Mouse (Mus musculus) CH12.LX (cell line): ENCODE measurements around the gene Myom3. TPM values are rescaled to one million over a fixed set of nuclear protein-coding genes. Genes with fewer than 3 reads are reported as not detected.

Experiments used
- DNase-seq: peaks from one replicate; pipeline ENCODE4 v3.0.0-alpha.2; 2013; ENCODE audit errors: extremely low read depth
- H3K27ac ChIP-seq: 2 replicates; pipeline ENCODE4 v1.5.1; 2012; ENCODE audit warnings: low read depth, mild to moderate bottlenecking, control low read depth, moderate library complexity; ENCODE audit not compliant: insufficient read depth
- H3K27me3 ChIP-seq: replicated peaks from 2 replicates; pipeline ENCODE3; 2012; ENCODE audit warnings: inconsistent platforms
- H3K36me3 ChIP-seq, 2 experiments: replicated peaks in 1 of 2; 2 replicates each; pipeline versions ENCODE3 to v1.6.1; 2012; ENCODE audit warnings: inconsistent platforms in 1 of 2, low read length in 1 of 2, mild to moderate bottlenecking in 1 of 2, mixed read lengths in 1 of 2, moderate library complexity in 1 of 2; ENCODE audit not compliant: control insufficient read depth in 1 of 2, insufficient read depth in 1 of 2
- H3K4me1 ChIP-seq, 2 experiments: 2 replicates each; pipeline ENCODE4 v1.6.1; 2012; ENCODE audit warnings: inconsistent platforms in 1 of 2, moderate library complexity in 1 of 2; ENCODE audit not compliant: insufficient read depth in 2 of 2, control insufficient read depth in 1 of 2
- H3K4me2 ChIP-seq: 2 replicates; pipeline ENCODE4 v1.6.1; 2012; ENCODE audit warnings: low read depth, mild to moderate bottlenecking, control low read depth; ENCODE audit not compliant: poor library complexity, insufficient read depth, severe bottlenecking
- H3K4me3 ChIP-seq, 3 experiments: fragments of 150-350 bp in 1 of 3; sonication (generic) in 1 of 3; replicated peaks in 1 of 3; 2 replicates each; pipeline versions ENCODE3 to v1.5.1; 2011 to 2012; ENCODE audit warnings: low read depth in 2 of 3, low read length in 2 of 3, mild to moderate bottlenecking in 2 of 3, moderate library complexity in 2 of 3, control low read depth in 1 of 3, improper control_type of control experiment in 1 of 3, inconsistent platforms in 1 of 3, mixed read lengths in 1 of 3; ENCODE audit not compliant: poor library complexity in 1 of 3
- H3K79me2 ChIP-seq: replicated peaks from 2 replicates; pipeline ENCODE4 v1.6.1; 2012; ENCODE audit warnings: mild to moderate bottlenecking, moderate library complexity; ENCODE audit not compliant: control insufficient read depth, poor library complexity, insufficient read depth, severe bottlenecking; ENCODE audit errors: extremely low read depth
- H3K9ac ChIP-seq: 2 replicates; pipeline ENCODE4 v1.6.1; 2012; ENCODE audit warnings: low read depth, mild to moderate bottlenecking, control low read depth, moderate library complexity; ENCODE audit not compliant: insufficient read depth
- H3K9me3 ChIP-seq: replicated peaks from 2 replicates; pipeline ENCODE3; 2012; ENCODE audit warnings: low read length, inconsistent platforms, mixed read lengths
- BHLHE40 ChIP-seq: IDR thresholded peaks from 2 replicates; pipeline ENCODE4 v1.6.1; 2011; ENCODE audit warnings: mild to moderate bottlenecking, low read depth, low read length, improper control_type of control experiment
- CHD1 ChIP-seq: IDR thresholded peaks from 2 replicates; pipeline ENCODE4 v1.6.1; 2012; ENCODE audit warnings: low read depth, low read length, improper control_type of control experiment, inconsistent platforms
- CHD2 ChIP-seq: IDR thresholded peaks from 2 replicates; pipeline ENCODE4 v1.6.1; 2011; ENCODE audit warnings: low read length, improper control_type of control experiment
- CTCF ChIP-seq, 2 experiments: IDR thresholded peaks in 1 of 2; conservative IDR thresholded peaks in 1 of 2; 2 replicates each; pipeline ENCODE4 v1.5.1; 2011 to 2012; ENCODE audit warnings: low read depth in 2 of 2, low read length in 2 of 2, improper control_type of control experiment in 1 of 2, inconsistent platforms in 1 of 2, mild to moderate bottlenecking in 1 of 2, moderate library complexity in 1 of 2
- E2F4 ChIP-seq: IDR thresholded peaks from 2 replicates; pipeline ENCODE4 v1.6.1; 2011; ENCODE audit warnings: low read depth, low read length, improper control_type of control experiment; ENCODE audit not compliant: insufficient replicate concordance
- ELF1 ChIP-seq: IDR thresholded peaks from 2 replicates; pipeline ENCODE4 v1.6.1; 2014; ENCODE audit warnings: low read depth, mild to moderate bottlenecking, inconsistent platforms, low read length, improper control_type of control experiment
- ETS1 ChIP-seq: conservative IDR thresholded peaks from 2 replicates; pipeline ENCODE4 v1.6.1; 2012; ENCODE audit warnings: low read depth, mild to moderate bottlenecking, inconsistent platforms, low read length, improper control_type of control experiment, moderate library complexity
- IRF4 ChIP-seq: IDR thresholded peaks from 2 replicates; pipeline ENCODE4 v1.6.1; 2014; ENCODE audit warnings: low read depth, mild to moderate bottlenecking, inconsistent platforms, low read length, improper control_type of control experiment
- JUN ChIP-seq: IDR thresholded peaks from 2 replicates; pipeline ENCODE4 v1.6.1; 2011; ENCODE audit warnings: low read depth, mild to moderate bottlenecking, low read length, improper control_type of control experiment, moderate library complexity; ENCODE audit not compliant: insufficient read depth
- JUND ChIP-seq: conservative IDR thresholded peaks from 2 replicates; pipeline ENCODE4 v1.6.1; 2011; ENCODE audit warnings: low read depth, low read length, improper control_type of control experiment
- MAX ChIP-seq: IDR thresholded peaks from 2 replicates; pipeline ENCODE4 v1.6.1; 2011; ENCODE audit warnings: low read length, improper control_type of control experiment
- MAZ ChIP-seq: IDR thresholded peaks from 2 replicates; pipeline ENCODE4 v1.6.1; 2012; ENCODE audit warnings: low read depth, mild to moderate bottlenecking, inconsistent platforms, low read length, improper control_type of control experiment, moderate library complexity
- MYC ChIP-seq: IDR thresholded peaks from 2 replicates; pipeline ENCODE4 v1.6.1; 2011; ENCODE audit warnings: low read depth, mild to moderate bottlenecking, improper control_type of control experiment, low read length
- NRF1 ChIP-seq: IDR thresholded peaks from 2 replicates; pipeline ENCODE4 v1.6.1; 2014; ENCODE audit warnings: low read depth, mild to moderate bottlenecking, inconsistent platforms, low read length, improper control_type of control experiment, moderate library complexity
- POLR2A ChIP-seq: IDR thresholded peaks from 2 replicates; pipeline ENCODE4 v1.6.1; 2011; ENCODE audit warnings: low read depth, mild to moderate bottlenecking, improper control_type of control experiment, low read length
- POLR2AphosphoS2 ChIP-seq: IDR thresholded peaks from 2 replicates; pipeline ENCODE4 v1.6.1; 2011; ENCODE audit warnings: low read depth, low read length, improper control_type of control experiment
- RAD21 ChIP-seq: IDR thresholded peaks from 2 replicates; pipeline ENCODE4 v1.6.1; 2011; ENCODE audit warnings: low read depth, mild to moderate bottlenecking, low read length, improper control_type of control experiment, moderate library complexity
- RCOR1 ChIP-seq: conservative IDR thresholded peaks from 2 replicates; pipeline ENCODE4 v1.6.1; 2012; ENCODE audit warnings: low read depth, mild to moderate bottlenecking, inconsistent platforms, low read length, improper control_type of control experiment
- SIN3A ChIP-seq: IDR thresholded peaks from 2 replicates; pipeline ENCODE4 v1.6.1; 2012; ENCODE audit warnings: low read length, improper control_type of control experiment, inconsistent platforms
- SMC3 ChIP-seq: IDR thresholded peaks from 2 replicates; pipeline ENCODE4 v1.6.1; 2011; ENCODE audit warnings: low read depth, low read length, improper control_type of control experiment
- TBP ChIP-seq: conservative IDR thresholded peaks from 2 replicates; pipeline ENCODE4 v1.6.1; 2011; ENCODE audit warnings: low read depth, low read length, improper control_type of control experiment
- TCF12 ChIP-seq: IDR thresholded peaks from 2 replicates; pipeline ENCODE4 v1.6.1; 2014; ENCODE audit warnings: low read depth, mild to moderate bottlenecking, inconsistent platforms, low read length, improper control_type of control experiment
- USF1 ChIP-seq: IDR thresholded peaks from 2 replicates; pipeline ENCODE4 v1.6.1; 2014; ENCODE audit warnings: low read depth, mild to moderate bottlenecking, inconsistent platforms, low read length, improper control_type of control experiment
- ZKSCAN1 ChIP-seq: IDR thresholded peaks from 2 replicates; pipeline ENCODE4 v1.6.1; 2012; ENCODE audit warnings: low read depth, inconsistent platforms, low read length, improper control_type of control experiment, borderline replicate concordance
- ZMIZ1 ChIP-seq: IDR thresholded peaks from 2 replicates; pipeline ENCODE4 v1.6.1; 2012; ENCODE audit warnings: low read depth, mild to moderate bottlenecking, inconsistent platforms, low read length, improper control_type of control experiment
- ZNF384 ChIP-seq: IDR thresholded peaks from 2 replicates; pipeline ENCODE4 v1.6.1; 2012; ENCODE audit warnings: low read depth, low read length, improper control_type of control experiment, inconsistent platforms
- dilution Hi-C: fragments of 300-500 bp; cut with MboI; formaldehyde crosslinking; loops from 2 replicates; pipeline ENCODE4 v1.14.3; 2020; ENCODE audit warnings: low sequenced_read_pairs; ENCODE audit not compliant: extremely low pct_unique_long_range_greater_than_20kb, extremely low pct_ligation_motif_present
- in situ Hi-C: fragments of 300-500 bp; cut with MboI; formaldehyde crosslinking; loops from 3 replicates; pipeline ENCODE4 v1.14.3; 2019; ENCODE audit warnings: low sequenced_read_pairs, low pct_ligation_motif_present, low pct_unique_long_range_greater_than_20kb, mixed read lengths
- polyA plus RNA-seq: library from polyadenylated mRNA; unstranded; fragments of >175 nt; gene quantifications from 2 replicates; pipeline ENCODE4 v1.2.1, GENCODE M21; 2012; ENCODE audit warnings: low read depth; ENCODE audit not compliant: insufficient read length
- total RNA-seq, 2 experiments: library from RNA; depleted of rRNA; stranded (reverse); fragments of 300-350 nt in 1 of 2; fragments of >200 nt in 1 of 2; gene quantifications; 2 replicates each; pipeline ENCODE4 v1.2.3; 2012 to 2014

Gene Myom3
- total and polyA plus RNA-seq, 3 experiments: 0.04 TPM; not detected in 2

DNA sequence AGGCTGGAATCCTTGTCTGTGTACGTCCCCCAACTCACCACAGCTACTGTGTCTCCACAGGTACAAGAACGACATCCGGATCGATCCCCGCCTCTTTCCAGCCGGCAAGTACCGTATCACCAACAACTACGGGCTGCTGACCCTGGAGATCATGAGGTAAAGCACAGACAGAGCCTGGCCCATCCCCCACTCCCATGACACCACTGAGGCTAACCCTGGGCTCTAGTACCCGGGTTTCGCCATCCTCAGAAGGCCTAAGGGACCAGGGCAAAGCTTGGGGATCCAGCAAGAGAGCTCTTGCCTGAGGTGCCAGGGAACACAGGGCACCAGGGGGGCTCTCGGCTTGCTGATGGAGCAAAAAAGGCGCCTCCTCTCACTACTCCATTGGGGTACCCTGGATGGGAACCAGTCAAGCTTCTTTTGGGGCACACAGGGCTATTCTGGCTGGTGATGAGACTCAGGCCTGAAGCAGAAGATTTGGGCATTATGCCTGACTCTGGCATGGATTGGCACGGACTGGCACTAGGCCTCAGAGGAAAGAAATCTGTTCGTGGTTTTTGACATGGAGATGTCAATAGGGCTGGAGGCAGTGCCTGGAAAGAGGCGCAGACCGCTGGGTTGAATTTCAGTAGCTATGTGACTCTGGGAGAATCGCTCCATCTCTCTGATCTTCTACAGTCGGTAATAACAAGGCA, 11.2 kb downstream of the Myom3 start:
- H3K4me1 ChIP-seq: peaks cover 13 to 38% of the 10 kb centered on the region in 2 experiments
- DNase-seq: no peak
- no peak overlapping the region for H3K4me3 ChIP-seq
- H3K79me2 ChIP-seq: no peaks in the 10 kb centered on the region
- peaks cover 36% of the 10 kb centered on the region for H3K27me3 ChIP-seq
- dilution Hi-C loops (no loop called here), in situ Hi-C loops (no loop called here)
- no peaks in the 10 kb centered on the region for H3K36me3 ChIP-seq
- no peak for TF ChIP-seq SMC3
- TF ChIP-seq IRF4: no peak
- no peak for TF ChIP-seq ZMIZ1
- TF ChIP-seq ELF1: no peak
- TF ChIP-seq MAX: no peak
- no peak for TF ChIP-seq SIN3A
- TF ChIP-seq USF1: no peak
- no peak for TF ChIP-seq CHD1
- no peak for TF ChIP-seq MYC
- TF ChIP-seq RCOR1: no peak
- TF ChIP-seq TBP: no peak
- H3K9me3 ChIP-seq: no peaks in the 10 kb centered on the region
- no peak overlapping the region for H3K4me2 ChIP-seq
- H3K9ac ChIP-seq: no peak overlapping the region
- no peak overlapping the region for H3K27ac ChIP-seq

DNA sequence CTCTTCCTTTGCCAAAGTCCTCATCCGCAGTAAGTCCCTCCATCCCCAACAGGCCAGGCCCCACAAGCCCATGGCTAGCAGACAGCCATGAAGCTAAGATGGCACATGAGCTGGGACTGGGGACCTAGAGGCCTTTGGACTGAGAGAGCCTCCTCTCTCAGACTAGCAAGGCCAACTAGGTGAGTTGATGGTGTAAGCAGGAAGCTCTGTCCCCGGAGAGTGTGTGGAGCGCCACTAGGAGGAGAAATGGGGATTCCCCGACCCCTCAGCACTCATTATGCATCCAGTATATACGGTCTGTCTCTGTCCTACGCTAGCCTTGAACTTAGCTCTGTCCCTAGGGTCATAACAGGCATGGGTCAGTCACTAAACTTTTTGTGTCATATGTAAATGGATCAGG, 12.1 kb downstream of the Myom3 start:
- peaks cover 41% of the 10 kb centered on the region for H3K27me3 ChIP-seq
- no peaks in the 10 kb centered on the region for H3K36me3 ChIP-seq
- TF ChIP-seq ELF1 (peak; percentile 53; the same call in 1 of the 2 replicates), JUN (no peak)
- H3K79me2 ChIP-seq: no peaks in the 10 kb centered on the region
- in situ Hi-C loops (no loop called here), dilution Hi-C loops (no loop called here)
- peak overlapping the region; percentile 26; the same call in 1 of the 2 replicates for H3K4me2 ChIP-seq
- DNase-seq: peak; percentile 84
- H3K4me3 ChIP-seq: no peak overlapping the region
- H3K4me1 ChIP-seq: peaks cover 13 to 38% of the 10 kb centered on the region in 2 experiments
- no peak overlapping the region for H3K9ac ChIP-seq
- peak overlapping the region; percentile 2; the same call in 1 of the 2 replicates for H3K27ac ChIP-seq
- no peaks in the 10 kb centered on the region for H3K9me3 ChIP-seq

DNA sequence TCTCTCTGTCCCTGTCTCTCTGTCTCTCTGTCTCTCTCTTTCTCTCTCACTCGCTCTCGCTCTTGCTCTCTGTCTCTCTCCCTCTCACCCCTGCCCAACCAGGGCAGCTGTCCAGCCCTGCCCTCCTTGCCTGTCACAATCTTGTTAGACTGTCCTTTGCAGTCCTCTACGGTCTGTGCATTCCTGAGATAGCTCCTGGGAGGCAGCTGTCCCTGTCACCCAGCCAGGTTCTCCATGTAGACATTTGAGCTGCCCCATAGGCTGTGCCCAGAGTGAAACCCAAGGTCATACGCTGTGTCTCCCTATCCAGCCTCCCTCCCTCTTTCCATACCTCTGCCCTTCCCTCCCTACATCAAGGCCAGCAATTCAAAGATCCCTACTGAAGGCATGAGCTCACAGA, 13.2 kb downstream of the Myom3 start:
- no peak overlapping the region for H3K4me3 ChIP-seq
- H3K4me1 ChIP-seq: peaks cover 13 to 38% of the 10 kb centered on the region in 2 experiments
- H3K36me3 ChIP-seq: no peaks in the 10 kb centered on the region
- no peak overlapping the region for H3K9ac ChIP-seq
- in situ Hi-C loops (no loop called here), dilution Hi-C loops (no loop called here)
- H3K79me2 ChIP-seq: no peaks in the 10 kb centered on the region
- H3K27ac ChIP-seq: no peak overlapping the region
- H3K27me3 ChIP-seq: peaks cover 41% of the 10 kb centered on the region
- no peak overlapping the region for H3K4me2 ChIP-seq
- no peaks in the 10 kb centered on the region for H3K9me3 ChIP-seq
- no peak for DNase-seq
- no peak for TF ChIP-seq SIN3A
- TF ChIP-seq POLR2A: no peak
- TF ChIP-seq NRF1: no peak
- TF ChIP-seq MAZ: no peak
- TF ChIP-seq IRF4: no peak
- TF ChIP-seq CTCF (conservative IDR thresholded peaks at IDR 0.05 in 1 of 2, IDR thresholded peaks at IDR 0.05 in 1 of 2; ENCODE audit: low read depth in 2 of 2, low read length in 2 of 2): no peak
- TF ChIP-seq ZMIZ1: no peak
- no peak for TF ChIP-seq ETS1
- TF ChIP-seq E2F4: no peak
- no peak for TF ChIP-seq ZNF384
- no peak for TF ChIP-seq BHLHE40
- TF ChIP-seq MYC: no peak
- TF ChIP-seq RAD21: no peak
- TF ChIP-seq POLR2AphosphoS2: no peak
- TF ChIP-seq CHD2: no peak
- TF ChIP-seq TCF12: no peak
- no peak for TF ChIP-seq JUND
- TF ChIP-seq ZKSCAN1: no peak
- TF ChIP-seq RCOR1: no peak
